Mouse (Mus musculus): ENCODE measurements around the gene Kctd18.

DNA sequence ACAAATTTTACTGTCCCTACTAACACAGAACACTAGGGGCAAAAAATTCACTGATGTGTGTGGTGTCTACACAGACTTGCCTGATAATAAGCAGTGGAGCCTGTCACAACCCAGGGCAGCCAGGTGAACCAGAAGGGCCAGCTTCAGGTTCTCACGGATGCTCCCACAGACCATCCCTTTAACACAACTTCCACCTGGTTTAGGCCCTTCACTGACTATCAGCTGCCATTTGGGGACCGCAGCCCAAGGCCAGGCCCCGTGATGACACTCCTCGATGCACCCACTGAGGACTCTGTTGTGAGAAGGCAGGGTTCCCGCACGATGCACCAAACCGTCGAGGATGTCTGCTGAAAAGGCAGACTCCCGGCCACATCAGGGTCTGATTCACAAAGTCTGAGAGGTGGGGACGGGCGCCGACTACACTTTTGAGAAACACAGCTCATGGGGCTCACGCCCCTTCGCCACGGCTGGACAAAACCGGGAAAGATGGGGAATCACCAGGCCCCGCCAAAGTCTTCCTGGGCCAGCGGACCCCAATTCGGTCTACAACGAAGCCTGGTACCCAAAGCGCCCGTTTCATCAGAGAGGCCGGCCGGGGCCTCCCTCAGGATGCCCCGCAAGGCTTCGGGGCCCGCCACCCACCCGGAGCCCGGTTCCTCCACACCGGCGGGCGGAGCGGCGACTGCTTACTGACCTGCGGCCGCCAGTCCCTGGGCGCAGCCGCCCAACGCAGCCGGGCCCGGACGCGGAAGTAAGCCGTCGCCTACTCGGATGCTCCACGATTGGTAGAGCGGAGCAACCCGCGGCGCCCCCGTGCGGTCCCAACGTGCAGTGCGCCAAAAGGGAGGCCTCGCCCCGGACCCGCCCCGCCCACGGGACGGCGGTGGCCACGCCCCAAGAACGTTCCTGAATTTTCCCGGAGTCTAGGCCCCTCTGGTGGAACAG is 49.2 kb downstream of the Kctd18 start:
- TF ChIP-seq CTCF (conservative IDR thresholded peaks at IDR 0.05; ENCODE audit: low read length) (no peak), POU5F1 (IDR thresholded peaks at IDR 0.05; ENCODE audit: borderline replicate concordance, low read length) (no peak)
